Mouse (Mus musculus): ENCODE measurements around the gene Spata13. TPM values are rescaled to one million over a fixed set of nuclear protein-coding genes. Genes with fewer than 3 reads are reported as not detected.

The Spata13 gene
- polyA plus RNA-seq, 1 experiment from 2014 or later = 63.2 TPM

GRCm38 (mm10) chr14:60809881-60810280 lies 176.1 kb downstream of the Spata13 start:
- no peaks in the 10 kb centered on the region for H3K4me1 ChIP-seq
- no peak overlapping the region for H3K4me3 ChIP-seq
- H3K4me2 ChIP-seq (replicated peaks) = no peak overlapping the region
- no peak for ATAC-seq (ENCODE audit: low FRiP score)
- WGBS = 90% methylated on average over 8 of the region's 8 CpGs
- no peak overlapping the region for H3K27ac ChIP-seq
- no peaks in the 10 kb centered on the region for H3K9me3 ChIP-seq (replicated peaks)
- H3K27me3 ChIP-seq = no peaks in the 10 kb centered on the region
- no peak overlapping the region for H3K9ac ChIP-seq
- peaks cover 21% of the 10 kb centered on the region for H3K36me3 ChIP-seq

- H3K4me3 ChIP-seq = no peak overlapping the region
- no peaks in the 10 kb centered on the region for H3K9me3 ChIP-seq (replicated peaks)
- peaks cover 24% of the 10 kb centered on the region for H3K36me3 ChIP-seq
- no peak for ATAC-seq (ENCODE audit: low FRiP score)
- 92% methylated on average over 4 of the region's 4 CpGs for whole genome bisulfite sequencing
- H3K27me3 ChIP-seq = no peaks in the 10 kb centered on the region
- H3K9ac ChIP-seq = no peak overlapping the region
- H3K4me2 ChIP-seq (replicated peaks) = no peak overlapping the region
- H3K27ac ChIP-seq = no peak overlapping the region
- no peaks in the 10 kb centered on the region for H3K4me1 ChIP-seq
Observed at GRCm38 (mm10) chr14:60811547-60811946, 177.7 kb downstream of the Spata13 start.

Other genes with a start within 250 kb of the Spata13 start
- gene C1qtnf9, start 134.1 kb downstream of the Spata13 start, polyA plus RNA-seq (2016; fragmentation: Nextera tagmentation; extraction: Ambion mirVana) = 0.20 and 0.43 TPM in 2 replicates
- gene Mipep, start 150.6 kb downstream of the Spata13 start, polyA plus RNA-seq (2016; fragmentation: Nextera tagmentation; extraction: Ambion mirVana) = 21.4 and 22.3 TPM in 2 replicates

Measured in hindbrain, embryonic 12.5 days (tissue).